Mouse (Mus musculus) spleen, postnatal 10 days (tissue): Measurements from ENCODE around the gene Hpgd.
"Not testable (repeated sequence)": the region's sequence is repeated elsewhere in the genome, so short reads cannot be mapped to it uniquely, and the experiment has no call there.

Source experiments
- DNase-seq, 2 experiments: peaks; one replicate each; pipeline ENCODE4 v3.0.0; 2021 to 2022; ENCODE audit warnings: low spot score in 2 of 2

The Hpgd gene

DNA sequence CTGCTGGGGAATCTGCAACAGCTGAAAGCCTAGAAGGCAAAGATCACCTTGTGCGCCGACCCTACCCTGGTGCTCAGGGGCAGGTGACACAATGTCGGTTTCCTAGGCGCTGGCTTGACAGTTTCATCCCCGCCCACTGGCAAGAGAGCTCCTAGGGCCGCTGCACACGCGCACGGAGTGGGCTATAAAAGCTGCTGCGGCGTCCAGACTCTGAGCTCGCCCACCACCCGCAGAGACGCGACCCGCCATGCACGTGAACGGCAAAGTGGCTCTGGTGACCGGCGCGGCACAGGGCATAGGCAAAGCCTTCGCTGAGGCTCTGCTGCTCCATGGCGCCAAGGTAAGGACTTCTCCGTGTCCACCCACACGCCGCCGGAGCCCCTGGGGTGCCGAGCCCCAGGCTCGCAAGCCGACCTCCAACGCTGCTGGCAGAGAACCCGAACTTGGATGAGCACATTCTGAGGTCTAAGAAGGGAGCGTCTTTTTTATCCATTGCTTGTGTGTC is at the start of gene Hpgd:
Gene Hpgd, plus strand, starts transcription at position 213 of the 505 bp plus-strand sequence.
- DNase-seq = peak in 1 of 2 experiments; percentile 19

GRCm38 (mm10) chr8:56251728-56252127 is 42.7 kb upstream of the Hpgd start:
- not testable (repeated sequence) for DNase-seq

GRCm38 (mm10) chr8:56252314-56252713 is 42.1 kb upstream of the Hpgd start:
- no peak for DNase-seq

- no peak for DNase-seq
These were observed 33.2 kb upstream of the Hpgd start for GRCm38 (mm10) chr8:56261190-56261589.

GRCm38 (mm10) chr8:56269687-56270663 is 24.4 kb upstream of the Hpgd start:
- DNase-seq = no peak

DNA sequence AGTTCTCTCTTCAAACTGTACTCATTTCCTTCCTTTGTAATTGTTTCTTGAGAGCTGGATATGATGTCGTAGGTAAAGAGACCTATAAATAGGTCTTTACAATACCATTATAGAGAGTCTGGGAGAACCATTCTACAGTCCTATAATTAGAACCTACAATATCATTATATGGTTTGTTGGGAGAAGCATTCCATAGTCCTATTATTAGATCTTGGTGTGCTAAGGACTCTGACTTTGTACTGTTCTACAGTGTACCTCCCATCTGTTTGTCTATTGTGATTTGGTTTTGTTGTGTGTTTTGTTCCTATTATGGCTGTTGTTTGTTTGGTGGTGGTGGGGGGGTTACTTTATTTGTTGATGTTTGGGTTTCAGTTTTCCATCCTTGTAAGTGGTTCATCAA is 21.5 kb upstream of the Hpgd start:
- no peak for DNase-seq

DNA sequence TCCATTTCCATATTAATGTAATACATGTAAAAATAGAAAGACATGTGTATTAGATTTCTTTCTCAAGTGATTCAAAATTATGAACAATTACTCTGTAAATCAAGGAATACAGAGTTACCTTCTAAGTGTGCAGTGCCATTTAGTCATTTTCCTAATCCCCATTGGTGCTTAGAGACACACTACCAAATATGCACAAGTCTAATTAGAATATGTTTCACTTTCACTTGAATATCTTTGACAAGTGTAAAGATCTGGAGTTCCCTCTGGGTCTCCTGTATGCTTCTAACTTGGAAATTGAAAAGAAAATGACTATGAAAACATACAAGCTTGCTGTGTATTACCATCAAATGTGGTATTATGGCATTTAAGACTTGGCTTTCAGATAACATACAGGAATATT is 19.1 kb upstream of the Hpgd start:
- DNase-seq = no peak

DNA sequence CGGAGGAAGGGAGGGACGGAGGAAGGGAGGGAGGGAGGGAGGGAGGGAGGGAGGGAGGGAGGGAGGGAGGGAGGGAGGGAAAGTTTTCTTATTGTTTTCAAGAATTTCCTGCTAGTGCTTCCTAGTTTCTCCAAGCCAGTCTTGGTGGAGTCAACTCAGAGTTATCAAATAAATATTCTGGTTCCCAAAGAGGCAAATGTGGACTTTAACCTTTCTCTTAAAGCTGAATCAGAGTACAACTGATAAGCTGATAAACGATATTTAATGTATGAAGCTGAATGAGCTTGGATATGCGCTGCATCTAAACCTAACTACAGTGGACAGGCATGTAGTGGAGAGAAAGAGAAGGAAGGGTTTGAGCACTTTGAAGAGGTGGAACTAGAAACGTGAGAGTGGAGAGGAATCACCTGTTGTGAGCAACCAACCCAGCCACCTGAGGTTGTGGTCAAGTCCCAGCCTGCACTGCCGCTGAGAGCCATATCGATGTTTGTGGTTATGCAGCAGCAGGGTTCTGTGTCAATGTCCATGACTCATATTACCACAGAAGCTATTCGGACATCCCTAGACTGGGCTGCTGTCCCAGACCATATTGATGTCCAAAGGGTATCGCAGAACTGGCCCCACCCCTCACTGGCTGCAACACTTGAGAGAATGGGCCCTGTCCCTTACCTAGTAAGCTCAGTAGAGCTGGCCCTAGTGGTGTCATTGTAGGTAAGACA is 16.4 kb upstream of the Hpgd start:
- DNase-seq = no peak

GRCm38 (mm10) chr8:56278545-56279063 is 15.8 kb upstream of the Hpgd start:
- DNase-seq = no peak

DNA sequence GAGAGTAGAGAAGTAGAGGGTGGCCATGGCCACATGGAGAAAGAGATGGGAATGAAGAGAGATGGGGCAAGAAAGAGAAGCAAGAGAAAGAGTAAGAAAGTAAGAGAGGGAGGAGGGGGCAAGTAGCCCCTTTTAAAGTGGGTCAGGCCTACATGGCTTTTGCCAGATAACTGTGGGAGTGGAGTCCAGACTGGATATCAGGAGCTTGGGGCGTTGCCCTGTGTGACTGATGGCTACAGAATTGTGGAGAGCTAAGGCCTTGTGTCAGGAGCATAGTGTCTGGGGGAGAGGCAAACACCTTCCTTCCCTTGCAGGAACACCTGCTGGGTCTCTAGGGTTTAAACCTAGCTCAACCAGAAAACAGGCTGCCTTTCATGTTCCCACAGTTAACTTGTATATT is 10.4 kb upstream of the Hpgd start:
- no peak for DNase-seq

GRCm38 (mm10) chr8:56284957-56285356 is 9.4 kb upstream of the Hpgd start:
- no peak for DNase-seq

GRCm38 (mm10) chr8:56286717-56287116 is 7.7 kb upstream of the Hpgd start:
- DNase-seq = no peak

- DNase-seq = no peak
These were observed 6.9 kb upstream of the Hpgd start for GRCm38 (mm10) chr8:56287370-56288072.

- DNase-seq = no peak
These were observed 2.1 kb upstream of the Hpgd start for GRCm38 (mm10) chr8:56292318-56292717.

GRCm38 (mm10) chr8:56293480-56293879 is 905 bp upstream of the Hpgd start:
- no peak for DNase-seq

- no peak for DNase-seq
These were observed 636 bp downstream of the Hpgd start for GRCm38 (mm10) chr8:56294886-56295555.

- no peak for DNase-seq
These were observed 5.0 kb downstream of the Hpgd start for GRCm38 (mm10) chr8:56299421-56299820.

GRCm38 (mm10) chr8:56301303-56301702 is 6.9 kb downstream of the Hpgd start:
- not testable (repeated sequence) for DNase-seq

DNA sequence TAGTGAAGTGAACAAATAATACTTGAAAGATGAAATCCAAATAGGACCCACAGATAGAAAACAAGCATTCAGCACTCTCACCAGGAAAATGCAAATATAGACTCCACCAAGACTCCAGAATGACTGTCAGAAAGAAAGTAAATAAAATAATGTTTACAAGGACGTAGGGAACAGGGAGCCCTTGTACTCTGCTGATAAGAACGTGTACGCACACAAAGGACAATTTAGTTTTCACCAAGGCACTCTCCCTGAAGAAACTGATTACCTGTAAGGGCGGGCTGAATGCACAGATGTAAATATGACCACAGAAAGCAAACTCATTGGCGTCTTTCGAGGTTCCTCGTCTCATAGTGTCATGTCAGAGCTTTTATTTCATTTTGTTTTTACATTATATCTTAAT is 10.2 kb downstream of the Hpgd start:
- no peak for DNase-seq

GRCm38 (mm10) chr8:56313622-56314021 is 19.2 kb downstream of the Hpgd start:
- no peak for DNase-seq

DNA sequence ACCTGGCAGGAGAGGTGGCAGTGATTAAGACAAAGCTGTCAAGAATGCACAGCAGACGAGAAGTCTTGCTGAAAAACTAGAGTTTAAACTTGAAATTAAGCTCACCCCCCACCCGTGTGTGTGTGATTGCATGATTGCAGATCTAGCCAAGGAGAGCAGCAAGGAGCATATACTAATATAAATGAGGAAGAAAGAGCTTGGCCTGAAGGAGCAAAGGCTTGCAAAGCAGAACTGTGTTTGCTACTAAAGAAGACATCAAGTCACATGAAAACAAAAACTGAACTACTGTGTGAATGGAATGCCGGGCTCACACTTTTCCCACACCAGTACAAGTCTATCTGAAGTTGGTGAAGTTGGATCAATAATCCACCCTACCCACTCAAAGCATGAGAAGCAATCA is 20.8 kb downstream of the Hpgd start:
- DNase-seq = no peak
